Mouse (Mus musculus): ENCODE measurements at regions not wholly inside any gene's neighbourhood (a gene's known extent, or its start where the extent isn't known, plus 50 kb on each side); places are given as distances from the start of the nearest gene placed in this dataset.

- no peak for DNase-seq (ENCODE audit: inconsistent ontology term)
Observed at GRCm38 (mm10) chr9:69705942-69706341, 54.8 kb downstream of the Foxb1 start.

- no peak for DNase-seq (ENCODE audit: inconsistent ontology term)
Observed at GRCm38 (mm10) chr9:69705071-69705470, 55.7 kb downstream of the Foxb1 start.

- no peak for DNase-seq (ENCODE audit: inconsistent ontology term)
Observed at GRCm38 (mm10) chr9:69703731-69704130, 57.0 kb downstream of the Foxb1 start.

DNA sequence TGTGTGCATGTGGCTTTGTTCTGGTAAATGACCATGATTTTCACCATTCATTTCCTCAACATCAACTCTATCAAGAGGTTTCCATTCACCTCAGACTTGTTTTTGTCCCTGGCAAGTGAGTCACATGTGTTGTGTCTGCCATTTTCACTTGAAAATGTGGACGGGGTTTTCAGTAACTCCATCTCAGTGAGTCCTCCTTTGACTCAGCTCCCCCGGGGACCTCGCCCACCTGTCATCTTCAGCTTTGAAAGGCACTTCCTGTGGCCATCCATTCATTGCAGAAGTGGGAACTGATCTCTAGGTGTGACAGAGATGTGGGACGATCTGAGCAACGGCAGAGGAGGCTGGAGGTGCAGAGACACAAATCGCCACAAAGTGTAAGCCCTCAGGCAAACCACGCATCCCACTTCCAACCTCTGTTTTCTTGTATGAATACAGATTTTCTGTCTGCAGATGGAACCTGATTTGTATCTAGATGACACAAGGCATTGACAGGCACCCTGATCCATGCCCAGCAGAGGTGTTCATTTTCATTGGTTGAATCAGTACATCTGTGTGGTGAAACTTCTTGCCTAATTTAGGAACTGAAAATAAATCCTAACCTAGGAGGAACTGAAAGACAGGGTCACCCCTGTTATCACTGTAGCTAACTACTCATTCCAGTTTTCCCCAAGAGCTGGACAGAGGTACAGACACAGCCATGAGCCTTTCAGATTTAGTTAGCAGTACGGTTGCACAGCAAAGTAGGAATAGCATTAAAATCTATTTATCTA, 58.4 kb downstream of the Foxb1 start:
- DNase-seq (ENCODE audit: inconsistent ontology term), result no peak

- DNase-seq (ENCODE audit: inconsistent ontology term), result no peak
Observed at GRCm38 (mm10) chr9:69700696-69701095, 60.0 kb downstream of the Foxb1 start.

- DNase-seq (ENCODE audit: inconsistent ontology term), result no peak
Observed at GRCm38 (mm10) chr9:69691756-69692155, 69.0 kb downstream of the Foxb1 start.

- peak; percentile 14 for DNase-seq (ENCODE audit: inconsistent ontology term)
Observed at GRCm38 (mm10) chr9:69687349-69688123, 73.2 kb downstream of the Foxb1 start.

- no peak for DNase-seq (ENCODE audit: inconsistent ontology term)
Observed at GRCm38 (mm10) chr9:69686766-69687165, 74.0 kb downstream of the Foxb1 start.

DNA sequence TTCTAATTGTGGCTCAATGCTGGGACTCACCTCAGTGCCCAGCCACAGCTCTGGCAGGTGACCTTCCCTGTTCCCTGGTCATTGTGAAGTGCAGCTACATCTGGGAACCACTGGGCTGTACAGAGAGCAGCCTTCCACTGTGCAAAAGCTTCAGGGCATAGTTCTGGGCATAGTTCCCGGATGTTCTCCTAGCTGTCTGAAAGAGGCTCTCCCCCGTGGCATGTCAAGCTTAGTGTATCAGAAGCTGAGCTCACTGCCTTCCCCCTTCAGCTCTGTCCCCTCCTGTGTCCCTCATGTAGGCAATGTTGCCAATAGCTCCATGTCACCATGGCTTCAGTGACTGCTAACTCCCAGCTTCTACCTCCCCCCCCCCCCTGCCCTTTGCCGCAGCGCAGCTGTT, 75.1 kb downstream of the Foxb1 start:
- no peak for DNase-seq (ENCODE audit: inconsistent ontology term)

GRCm38 (mm10) chr9:69681372-69682213, 79.1 kb downstream of the Foxb1 start:
- DNase-seq (ENCODE audit: inconsistent ontology term), result no peak

DNA sequence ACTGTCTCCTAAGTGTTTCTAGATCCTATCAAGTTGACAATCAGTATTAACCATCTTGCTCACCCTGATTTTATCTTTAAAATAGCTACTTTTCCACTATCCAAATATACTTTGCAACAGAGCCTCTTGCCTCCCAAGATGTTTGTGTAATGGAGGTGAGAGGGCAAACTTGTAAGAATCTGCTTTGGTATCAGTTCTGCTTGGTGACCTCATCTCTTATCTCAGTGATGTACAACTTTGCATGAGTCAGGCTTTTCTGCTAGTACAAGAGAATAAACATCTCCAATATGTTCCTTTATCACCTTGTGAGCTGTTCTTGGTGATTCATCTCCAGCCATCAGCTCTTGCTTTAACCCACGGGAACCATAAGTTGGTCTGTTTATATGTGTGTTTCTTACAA, 82.1 kb downstream of the Foxb1 start:
- no peak for DNase-seq (ENCODE audit: inconsistent ontology term)

DNA sequence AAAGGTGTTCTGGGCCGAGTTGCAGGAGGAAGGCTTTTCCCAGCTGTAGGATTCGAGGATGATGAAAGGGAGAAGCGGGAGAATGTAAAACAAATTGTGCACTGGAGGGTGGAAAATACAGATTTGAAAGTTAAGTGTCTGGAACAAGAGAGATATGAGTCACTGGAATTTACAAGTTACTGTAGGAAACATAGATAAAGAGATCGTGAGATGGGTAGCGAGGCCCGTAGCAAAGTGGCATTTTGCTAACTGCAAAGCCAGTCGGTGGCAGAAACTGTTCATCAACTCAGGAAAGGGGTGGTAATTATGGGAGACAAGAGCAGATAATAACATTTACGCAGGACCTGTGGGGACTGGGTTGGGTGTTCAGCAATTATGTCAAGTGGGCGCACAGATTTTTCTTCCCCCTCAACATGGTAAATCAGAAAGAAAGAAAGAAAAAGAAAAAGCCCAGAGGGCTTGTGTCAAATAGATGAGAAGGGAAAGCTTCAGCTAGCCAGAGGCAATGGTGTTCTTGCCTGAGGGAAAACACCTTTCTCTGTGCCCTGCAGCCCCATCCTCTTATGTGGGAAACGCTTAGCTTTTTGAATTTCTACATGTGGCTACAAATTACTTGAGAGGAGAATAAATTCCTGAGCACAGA, 87.2 kb downstream of the Foxb1 start:
- DNase-seq (ENCODE audit: inconsistent ontology term), result no peak

DNA sequence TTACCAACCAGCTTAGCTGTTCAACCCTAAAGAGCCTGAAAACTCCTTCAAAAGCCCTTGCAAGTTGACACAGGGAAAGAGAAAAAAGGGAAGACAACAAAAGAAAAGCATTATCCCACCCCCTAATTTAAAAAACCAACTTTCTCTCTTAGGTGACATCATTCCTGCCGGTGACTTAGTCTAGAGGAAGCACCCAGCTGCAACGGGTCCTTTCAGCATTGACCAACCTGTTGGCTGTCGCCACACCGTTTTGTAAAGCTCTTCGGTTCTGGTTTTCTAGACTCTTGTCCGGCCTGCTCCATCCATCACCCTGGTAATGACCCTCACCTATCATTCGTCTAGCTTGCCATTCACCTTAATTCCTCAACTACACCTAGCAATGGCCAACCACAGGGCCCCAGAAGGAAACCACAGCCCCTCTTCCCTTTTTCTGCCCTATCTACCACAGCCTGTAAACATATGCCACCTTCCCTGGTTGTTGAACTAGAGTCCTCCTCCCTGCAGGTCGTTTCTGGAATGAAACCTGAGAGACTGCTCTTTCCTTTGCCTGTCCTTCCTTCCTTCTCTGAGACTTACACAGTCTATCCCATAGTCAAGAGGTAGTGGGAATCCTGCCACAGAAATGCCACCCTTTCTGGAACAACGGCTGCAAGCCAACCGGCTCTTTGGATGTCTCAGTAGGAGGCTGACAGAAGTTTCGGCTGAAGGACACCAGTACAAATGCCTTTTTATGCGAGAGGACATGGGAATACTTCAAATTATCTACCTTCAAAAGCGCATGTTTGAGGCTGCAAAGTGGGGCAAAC, 87.9 kb downstream of the Foxb1 start:
- DNase-seq (ENCODE audit: inconsistent ontology term), result no peak

DNA sequence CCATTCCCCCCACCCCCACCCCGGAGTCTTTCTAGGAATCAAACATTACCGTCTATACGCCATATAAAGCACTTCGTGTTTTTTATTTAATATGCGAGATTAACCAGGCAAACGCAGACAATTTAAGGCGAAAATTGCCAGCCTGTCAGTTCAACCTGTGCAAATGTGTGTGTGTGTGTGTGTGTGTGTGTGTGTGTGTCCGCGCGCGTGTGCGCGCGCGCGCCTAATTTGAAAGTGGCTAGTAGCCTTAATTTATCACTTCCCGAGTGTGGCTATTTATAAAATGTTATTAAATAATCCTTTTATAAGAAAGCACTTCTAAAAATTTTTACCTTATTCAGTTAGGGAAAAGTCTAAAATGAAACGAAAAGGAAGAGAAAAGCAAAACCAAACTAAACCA, 89.5 kb downstream of the Foxb1 start:
- peak; percentile 16 for DNase-seq (ENCODE audit: inconsistent ontology term)

DNA sequence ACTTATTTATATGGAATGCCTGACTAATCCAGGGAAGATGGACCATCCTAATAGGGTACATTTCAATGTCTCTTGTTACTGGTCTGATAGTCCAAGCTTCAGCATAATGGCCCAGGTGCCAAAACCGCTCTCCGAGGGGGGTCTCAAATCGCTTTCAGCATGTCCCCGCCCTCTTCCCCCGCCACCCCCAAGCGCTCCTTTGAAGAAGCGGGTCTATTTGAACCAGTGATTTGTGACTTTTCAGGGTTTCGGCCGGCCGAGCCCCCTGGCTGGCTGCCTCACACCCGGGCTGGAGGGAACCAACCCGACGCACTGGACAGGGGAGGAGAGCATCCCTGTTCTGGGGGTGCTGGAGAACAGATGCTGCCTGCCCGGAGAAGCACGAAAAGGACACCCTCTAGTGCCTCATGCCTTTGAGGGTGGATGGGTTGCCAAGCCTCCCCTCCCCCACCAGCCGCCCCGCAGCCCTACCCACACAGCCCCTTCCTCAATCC, 90.1 kb downstream of the Foxb1 start:
- peak; percentile 9 for DNase-seq (ENCODE audit: inconsistent ontology term)

DNA sequence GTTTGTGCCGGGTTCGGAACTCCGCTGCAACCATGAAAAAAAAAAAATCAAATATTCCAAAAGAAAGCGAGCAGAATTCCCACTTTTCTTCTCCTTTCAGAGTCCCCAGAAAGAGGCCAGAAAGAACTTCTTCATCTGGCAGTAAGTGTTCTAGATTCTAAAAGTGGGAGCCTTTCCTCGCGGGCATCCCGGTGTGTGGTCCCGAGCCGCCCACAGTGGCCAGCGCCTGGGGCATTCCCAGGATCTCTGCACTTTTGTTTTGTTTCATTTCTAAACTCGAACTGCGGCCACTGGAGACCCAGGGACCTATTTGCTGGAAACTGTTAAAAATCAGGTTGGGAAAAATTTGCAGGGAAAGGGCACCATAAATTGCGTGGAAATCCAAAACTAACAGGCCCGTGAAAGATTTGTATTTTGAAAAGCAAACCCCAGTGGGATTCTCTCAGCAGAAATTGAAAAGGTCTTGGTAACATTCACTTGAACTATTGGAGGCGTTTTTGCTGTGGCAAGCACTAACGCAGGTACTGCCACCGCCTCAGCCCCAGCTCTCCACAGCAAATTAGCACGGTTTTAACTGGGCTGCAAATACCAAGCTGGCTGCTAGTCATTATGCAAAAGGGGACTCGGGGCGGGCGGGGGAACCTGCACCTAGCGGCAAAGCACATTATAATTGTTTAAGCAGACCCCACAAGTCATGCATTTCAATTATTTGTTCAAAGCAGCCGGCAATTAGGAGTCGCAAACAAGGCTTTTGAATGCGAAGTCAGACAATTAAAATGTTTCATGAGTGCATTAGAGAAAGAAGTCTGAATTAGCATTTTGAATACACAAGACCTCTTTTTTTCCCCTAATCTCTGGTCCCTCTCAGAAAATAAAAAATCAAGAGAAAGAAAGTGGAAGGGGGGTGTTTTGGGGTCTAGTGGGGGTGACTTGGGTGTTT, 90.9 kb downstream of the Foxb1 start:
- peak; percentile 45 for DNase-seq (ENCODE audit: inconsistent ontology term)

GRCm38 (mm10) chr9:69668475-69669090, 92.2 kb downstream of the Foxb1 start:
- DNase-seq (ENCODE audit: inconsistent ontology term), result no peak

- peak; percentile 34 for DNase-seq (ENCODE audit: inconsistent ontology term)
Observed at GRCm38 (mm10) chr9:69667064-69667533, 93.6 kb downstream of the Foxb1 start.

DNA sequence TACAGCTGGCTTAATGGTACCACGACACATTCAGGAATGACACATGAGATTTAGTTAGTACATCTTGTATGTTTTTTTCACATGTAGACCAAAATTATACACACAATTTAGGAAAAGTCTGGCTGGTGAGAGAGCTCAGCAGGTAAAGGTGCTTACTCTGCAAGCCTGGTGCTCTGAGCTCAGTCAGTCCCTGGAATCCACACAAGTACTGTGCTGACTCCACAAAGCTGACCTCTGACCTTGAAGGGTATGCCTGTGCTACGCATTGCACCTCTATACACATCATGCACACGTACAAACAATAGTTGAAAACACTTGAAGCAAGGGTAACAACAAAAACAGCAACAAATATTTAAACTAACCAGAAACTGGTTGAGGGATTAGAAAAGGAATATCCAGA, 96.5 kb downstream of the Foxb1 start:
- no peak for DNase-seq (ENCODE audit: inconsistent ontology term)

Measured in Muller cell, postnatal 12 days (primary cell).